Mouse (Mus musculus): ENCODE data around the gene Capns2. TPM values are rescaled to one million over a fixed set of nuclear protein-coding genes. Genes with fewer than 3 reads are reported as not detected.
"Not testable (repeated sequence)": the region's sequence is repeated elsewhere in the genome, so short reads cannot be mapped to it uniquely, and the experiment has no call there.

The Capns2 gene
- polyA plus RNA-seq, 1 experiment: 0.66 TPM

DNA sequence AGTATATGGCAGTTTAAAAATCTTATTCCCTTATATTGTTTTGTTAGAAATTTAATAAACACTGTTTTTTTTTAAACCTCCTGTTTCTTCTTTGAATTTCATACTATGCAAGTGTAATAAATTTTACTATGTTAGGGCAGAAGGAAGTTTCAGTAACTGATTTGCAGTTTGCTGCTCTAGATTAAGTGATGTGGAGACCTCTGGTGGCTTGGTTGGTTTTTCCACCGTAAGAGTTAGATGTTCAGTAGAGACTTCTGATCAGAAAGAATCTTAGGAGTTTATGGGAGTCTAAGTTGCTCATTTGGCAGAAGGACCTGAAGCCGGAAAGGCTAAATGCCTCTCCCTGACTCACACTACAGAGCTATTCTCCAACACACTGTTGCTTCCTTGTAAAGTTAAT, 17.4 kb upstream of the Capns2 start:
- no peak for TF ChIP-seq CTCF (IDR thresholded peaks at IDR 0.05; ENCODE audit: borderline replicate concordance, control insufficient read depth, extremely low read depth, insufficient read depth, low read length, poor library complexity)
- TF ChIP-seq POLR2A (IDR thresholded peaks at IDR 0.05; ENCODE audit: control insufficient read depth, extremely low read depth, insufficient read depth, low read length, poor library complexity): no peak
- Histone ChIP-seq H3K4me3 (ENCODE audit: control insufficient read depth, insufficient read depth, low read length) (no peak overlapping the region), H3K4me1 (replicated peaks; ENCODE audit: control insufficient read depth, insufficient read depth, low read length) (no peaks in the 10 kb centered on the region), H3K27me3 (ENCODE audit: control insufficient read depth, insufficient read depth, low read length) (no peaks in the 10 kb centered on the region), H3K27ac (ENCODE audit: control insufficient read depth, insufficient read depth, low read length) (no peak overlapping the region), H3K36me3 (ENCODE audit: control insufficient read depth, insufficient read depth, low read length) (no peaks in the 10 kb centered on the region)
- DNase-seq: no peak
- 83% methylated on average over 2 of the region's 2 CpGs for WGBS

DNA sequence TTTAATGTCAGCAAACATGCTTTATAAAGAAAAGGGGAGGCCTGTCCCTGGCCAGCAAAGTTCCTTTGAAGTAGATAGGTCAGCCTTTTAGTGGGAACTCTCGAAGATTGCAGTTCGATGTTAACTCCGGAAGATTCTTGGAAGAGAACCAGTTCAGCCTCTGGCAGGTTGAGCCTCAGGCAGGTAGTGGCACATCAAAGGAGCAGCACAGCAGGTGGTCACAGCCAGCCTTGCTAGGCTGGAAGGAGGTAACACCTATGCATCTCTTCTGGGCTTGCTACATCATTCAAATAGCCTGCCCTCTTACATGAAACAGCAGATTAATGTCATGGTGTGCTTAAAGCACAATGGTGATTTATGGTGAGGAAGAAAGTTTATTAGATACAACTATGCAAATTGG, 9.0 kb upstream of the Capns2 start:
- H3K27me3 ChIP-seq (ENCODE audit: control insufficient read depth, insufficient read depth, low read length): not testable (repeated sequence)

DNA sequence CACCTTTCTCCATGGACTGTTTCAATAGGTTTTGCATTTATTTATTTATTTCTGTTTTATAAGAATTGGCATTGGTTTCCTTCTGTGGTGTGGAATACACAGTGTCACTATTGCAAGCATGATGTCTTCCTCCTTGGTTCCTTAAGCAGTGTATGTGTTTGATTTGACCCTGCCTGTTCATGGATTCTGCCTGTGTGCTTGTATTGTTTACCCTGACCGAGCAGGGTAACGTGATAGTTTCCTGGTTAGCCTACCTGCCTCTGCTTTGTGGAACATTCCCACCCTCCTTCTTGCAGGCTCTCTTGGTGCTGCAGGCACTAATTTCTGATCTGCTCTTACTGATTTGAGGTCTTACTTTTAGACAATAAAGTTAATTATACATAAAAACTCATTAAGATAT, 7.3 kb upstream of the Capns2 start:
- no peak for TF ChIP-seq CTCF (IDR thresholded peaks at IDR 0.05; ENCODE audit: borderline replicate concordance, control insufficient read depth, extremely low read depth, insufficient read depth, low read length, poor library complexity)
- no peak for TF ChIP-seq POLR2A (IDR thresholded peaks at IDR 0.05; ENCODE audit: control insufficient read depth, extremely low read depth, insufficient read depth, low read length, poor library complexity)
- Histone ChIP-seq H3K4me3 (ENCODE audit: control insufficient read depth, insufficient read depth, low read length) (no peak overlapping the region), H3K27ac (ENCODE audit: control insufficient read depth, insufficient read depth, low read length) (no peak overlapping the region), H3K27me3 (ENCODE audit: control insufficient read depth, insufficient read depth, low read length) (no peaks in the 10 kb centered on the region), H3K4me1 (replicated peaks; ENCODE audit: control insufficient read depth, insufficient read depth, low read length) (no peaks in the 10 kb centered on the region), H3K36me3 (ENCODE audit: control insufficient read depth, insufficient read depth, low read length) (no peaks in the 10 kb centered on the region)
- WGBS: 98% methylated on average over 2 of the region's 2 CpGs
- DNase-seq: no peak

More for the DNA sequence above, 9.0 kb upstream of the Capns2 start:
- DNase-seq; H3K4me3 ChIP-seq (ENCODE audit: control insufficient read depth, insufficient read depth, low read length); H3K4me1 ChIP-seq (replicated peaks; ENCODE audit: control insufficient read depth, insufficient read depth, low read length); H3K36me3 ChIP-seq (ENCODE audit: control insufficient read depth, insufficient read depth, low read length); H3K27ac ChIP-seq (ENCODE audit: control insufficient read depth, insufficient read depth, low read length): not testable (repeated sequence)
- WGBS: 92% methylated on average over 3 of the region's 3 CpGs

DNA sequence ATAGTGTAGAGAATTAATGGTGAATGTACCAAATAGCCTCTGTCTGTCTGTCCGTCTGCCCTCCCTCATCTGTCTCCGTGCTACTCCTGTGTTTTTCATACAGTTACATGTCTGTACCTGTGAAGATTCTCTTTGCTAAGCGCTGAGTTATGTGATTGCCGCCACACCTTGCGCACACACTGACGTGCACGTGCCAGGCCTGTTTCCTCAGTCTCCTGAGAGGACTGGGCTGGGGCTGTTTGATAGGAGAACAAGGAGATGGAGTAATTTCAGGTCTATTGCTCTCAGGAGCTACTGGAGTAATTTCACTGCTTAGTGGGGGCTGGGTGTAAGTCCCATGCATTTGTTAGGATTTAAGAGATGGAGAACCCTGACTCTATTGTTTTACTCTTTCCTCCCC, 6.2 kb upstream of the Capns2 start:
- Histone ChIP-seq H3K36me3 (ENCODE audit: control insufficient read depth, insufficient read depth, low read length) (no peaks in the 10 kb centered on the region), H3K4me1 (replicated peaks; ENCODE audit: control insufficient read depth, insufficient read depth, low read length) (no peaks in the 10 kb centered on the region), H3K4me3 (ENCODE audit: control insufficient read depth, insufficient read depth, low read length) (no peak overlapping the region), H3K27me3 (ENCODE audit: control insufficient read depth, insufficient read depth, low read length) (no peaks in the 10 kb centered on the region), H3K27ac (ENCODE audit: control insufficient read depth, insufficient read depth, low read length) (no peak overlapping the region)
- 93% methylated on average over 7 of the region's 7 CpGs for WGBS
- TF ChIP-seq POLR2A (IDR thresholded peaks at IDR 0.05; ENCODE audit: control insufficient read depth, extremely low read depth, insufficient read depth, low read length, poor library complexity) (no peak), CTCF (IDR thresholded peaks at IDR 0.05; ENCODE audit: borderline replicate concordance, control insufficient read depth, extremely low read depth, insufficient read depth, low read length, poor library complexity) (no peak)
- no peak for DNase-seq

DNA sequence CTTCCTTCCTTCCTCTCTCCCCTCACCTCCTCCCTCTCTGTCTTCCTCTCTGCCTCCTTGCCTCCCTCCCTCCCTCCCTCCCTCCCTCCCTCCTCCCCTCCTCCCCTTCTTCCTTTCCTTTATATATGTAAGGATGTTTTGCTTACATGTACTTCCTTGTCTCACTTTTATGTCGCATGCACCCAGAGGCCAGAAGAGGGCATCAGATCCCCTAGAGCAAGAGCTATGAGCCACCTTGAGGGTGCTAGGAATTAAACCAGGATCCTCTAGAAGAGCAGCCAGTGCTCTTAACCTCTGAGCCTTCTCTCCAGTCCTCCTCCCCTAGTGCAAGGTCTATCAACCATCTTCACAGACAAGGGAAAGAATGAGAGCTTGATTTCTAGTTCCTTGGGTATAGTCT, 5.2 kb upstream of the Capns2 start:
- H3K36me3 ChIP-seq (ENCODE audit: control insufficient read depth, insufficient read depth, low read length): no peaks in the 10 kb centered on the region
- H3K4me1 ChIP-seq (replicated peaks; ENCODE audit: control insufficient read depth, insufficient read depth, low read length): no peaks in the 10 kb centered on the region
- TF ChIP-seq POLR2A (IDR thresholded peaks at IDR 0.05; ENCODE audit: control insufficient read depth, extremely low read depth, insufficient read depth, low read length, poor library complexity) (no peak), CTCF (IDR thresholded peaks at IDR 0.05; ENCODE audit: borderline replicate concordance, control insufficient read depth, extremely low read depth, insufficient read depth, low read length, poor library complexity) (no peak)
- no peak overlapping the region for H3K27ac ChIP-seq (ENCODE audit: control insufficient read depth, insufficient read depth, low read length)
- 95% methylated on average over 1 of the region's 1 CpGs for WGBS
- no peaks in the 10 kb centered on the region for H3K27me3 ChIP-seq (ENCODE audit: control insufficient read depth, insufficient read depth, low read length)
- no peak overlapping the region for H3K4me3 ChIP-seq (ENCODE audit: control insufficient read depth, insufficient read depth, low read length)
- no peak for DNase-seq

DNA sequence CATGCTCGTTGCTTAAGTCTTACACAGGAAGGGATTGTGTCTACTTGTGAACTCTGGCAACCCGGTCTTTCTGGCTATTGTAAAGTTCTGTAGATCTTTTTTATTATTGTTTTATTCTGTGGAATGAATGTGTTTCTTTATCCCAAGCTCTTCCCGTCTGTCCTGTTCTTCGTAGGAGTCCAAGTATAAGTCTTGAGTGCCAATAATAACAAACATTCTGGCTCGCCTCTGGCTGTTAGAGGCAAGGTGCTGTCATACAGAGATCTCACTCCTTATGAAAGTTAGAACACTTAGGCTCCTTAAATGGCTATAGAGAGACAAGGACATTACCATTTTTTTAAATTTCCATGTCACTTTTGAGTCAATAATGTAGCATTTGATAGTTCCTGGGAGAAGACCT, 4.6 kb upstream of the Capns2 start:
- WGBS: 89% methylated on average over 5 of the region's 5 CpGs
- Histone ChIP-seq H3K4me3 (ENCODE audit: control insufficient read depth, insufficient read depth, low read length) (no peak overlapping the region), H3K4me1 (replicated peaks; ENCODE audit: control insufficient read depth, insufficient read depth, low read length) (no peaks in the 10 kb centered on the region), H3K27ac (ENCODE audit: control insufficient read depth, insufficient read depth, low read length) (no peak overlapping the region), H3K27me3 (ENCODE audit: control insufficient read depth, insufficient read depth, low read length) (no peaks in the 10 kb centered on the region), H3K36me3 (ENCODE audit: control insufficient read depth, insufficient read depth, low read length) (no peaks in the 10 kb centered on the region)
- no peak for TF ChIP-seq CTCF (IDR thresholded peaks at IDR 0.05; ENCODE audit: borderline replicate concordance, control insufficient read depth, extremely low read depth, insufficient read depth, low read length, poor library complexity)
- TF ChIP-seq POLR2A (IDR thresholded peaks at IDR 0.05; ENCODE audit: control insufficient read depth, extremely low read depth, insufficient read depth, low read length, poor library complexity): no peak
- DNase-seq: no peak

DNA sequence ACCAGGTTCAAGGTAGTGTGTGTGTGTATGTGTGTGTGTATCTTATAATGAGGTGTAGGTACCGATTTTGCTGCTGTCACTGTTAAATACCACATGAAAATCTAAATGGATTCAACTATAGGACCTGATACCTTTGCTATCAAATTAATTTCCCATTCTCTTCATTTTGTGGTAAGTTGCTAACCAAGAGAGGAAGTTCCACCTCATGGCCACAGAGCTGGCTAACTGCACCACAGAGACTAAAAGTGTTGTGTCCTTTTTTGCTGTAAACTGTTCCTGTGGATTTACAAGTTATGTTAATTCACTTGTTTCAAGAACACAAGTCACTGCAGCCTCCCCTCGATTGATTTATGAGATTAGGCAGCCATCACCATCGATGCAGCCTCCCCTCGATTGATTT, 3.4 kb upstream of the Capns2 start:
- WGBS: 38% methylated on average over 4 of the region's 4 CpGs
- no peaks in the 10 kb centered on the region for H3K36me3 ChIP-seq (ENCODE audit: control insufficient read depth, insufficient read depth, low read length)
- H3K27me3 ChIP-seq (ENCODE audit: control insufficient read depth, insufficient read depth, low read length): no peaks in the 10 kb centered on the region
- no peak for DNase-seq
- H3K27ac ChIP-seq (ENCODE audit: control insufficient read depth, insufficient read depth, low read length): no peak overlapping the region
- no peak overlapping the region for H3K4me3 ChIP-seq (ENCODE audit: control insufficient read depth, insufficient read depth, low read length)
- TF ChIP-seq POLR2A (IDR thresholded peaks at IDR 0.05; ENCODE audit: control insufficient read depth, extremely low read depth, insufficient read depth, low read length, poor library complexity) (no peak), CTCF (IDR thresholded peaks at IDR 0.05; ENCODE audit: borderline replicate concordance, control insufficient read depth, extremely low read depth, insufficient read depth, low read length, poor library complexity) (no peak)
- no peaks in the 10 kb centered on the region for H3K4me1 ChIP-seq (replicated peaks; ENCODE audit: control insufficient read depth, insufficient read depth, low read length)

All from thymus, adult 2 months (tissue).